ENCODE assay signal across 8 mouse cellular contexts in genomic region chr9:122117112-122117616, GRCm38 (mm10). TPM values are rescaled to one million over a fixed set of nuclear protein-coding genes. Genes with fewer than 3 reads are reported as not detected.
DNase-seq lines count a peak whose midpoint lies in the region; ATAC-seq and TF ChIP-seq lines count a peak whose summit lies in the region.

TSS of gene Snrk (plus strand) at chr9:122117266.

- DNase-seq in MEL (ENCODE audit: low read depth, low spot score): peak; percentile 82
- DNase-seq in cerebellum, adult 2 months: peak; percentile 91 to 93
- peak; percentile 88 for DNase-seq in forelimb bud, embryonic 11.5 days (ENCODE audit: low read depth, low spot score)
- DNase-seq in heart, postnatal 4 days: peak; percentile 90
- DNase-seq in layer of hippocampus, adult 2 months (ENCODE audit: low spot score in 2 of 2): peak; percentile 81 to 93
- DNase-seq in lung, adult 2 months: peak; percentile 83
- DNase-seq in testis, postnatal 10 days (ENCODE audit: low spot score): peak; percentile 91

- TF ChIP-seq EP300 in MEL (IDR thresholded peaks at IDR 0.05; ENCODE audit: low read depth in 1 of 2, low read length in 2 of 2): no peak

- H3K79me2 ChIP-seq in MEL (ENCODE audit: control insufficient read depth, insufficient read depth, low read length, poor library complexity): peaks cover 9% of the 10 kb centered on the region

- 1% methylated on average over 67 of the region's 67 CpGs for WGBS in cerebellum, adult 2 months
- under 1% methylated on average over 67 of the region's 67 CpGs for WGBS in lung, adult 2 months
- under 1% methylated on average over 52 of the region's 67 CpGs for WGBS in neural tube, embryonic 15.5 days

- peak within 1 kb of the TSS; percentile 63 to 90 for H3K4me3 ChIP-seq in MEL (ENCODE audit: control insufficient read depth in 1 of 2, insufficient read depth in 1 of 2, low read depth in 2 of 2, low read length in 2 of 2)
- H3K4me3 ChIP-seq in cerebellum, adult 2 months (replicated peaks; ENCODE audit: insufficient read depth, low read depth, low read length): peak within 1 kb of the TSS; percentile 99
- H3K4me3 ChIP-seq in layer of hippocampus, adult 2 months: peak within 1 kb of the TSS; percentile 85
- peak within 1 kb of the TSS; percentile 99 for H3K4me3 ChIP-seq in lung, adult 2 months (replicated peaks; ENCODE audit: extremely low read depth, low read depth, low read length)
- peak within 1 kb of the TSS; percentile 72 for H3K4me3 ChIP-seq in neural tube, embryonic 15.5 days (replicated peaks)

- H3K4me2 ChIP-seq in neural tube, embryonic 15.5 days: peak within 1 kb of the TSS; percentile 69

- no peak for TF ChIP-seq CTCF in MEL (IDR thresholded peaks at IDR 0.05 in 2 of 3, conservative IDR thresholded peaks at IDR 0.05 in 1 of 3; ENCODE audit: control insufficient read depth in 1 of 3, insufficient read depth in 1 of 3, low read depth in 2 of 3, low read length in 3 of 3, poor library complexity in 1 of 3, severe bottlenecking in 1 of 3)
- no peak for TF ChIP-seq CTCF in cerebellum, adult 2 months (IDR thresholded peaks at IDR 0.05; ENCODE audit: borderline replicate concordance, insufficient read depth, low read depth, low read length)
- TF ChIP-seq CTCF in layer of hippocampus, adult 2 months (conservative IDR thresholded peaks at IDR 0.05): peak; percentile 26
- TF ChIP-seq CTCF in lung, adult 2 months (IDR thresholded peaks at IDR 0.05; ENCODE audit: insufficient read depth, low read length): no peak

- H3K36me3 ChIP-seq in MEL (ENCODE audit: control insufficient read depth in 1 of 2, insufficient read depth in 2 of 2, low read length in 2 of 2): peaks cover 0 to 10% of the 10 kb centered on the region in 2 experiments; a peak in 2 of 4 replicates
- H3K36me3 ChIP-seq in neural tube, embryonic 15.5 days: no peaks in the 10 kb centered on the region

- no peak for TF ChIP-seq RAD21 in MEL (IDR thresholded peaks at IDR 0.05; ENCODE audit: low read depth, low read length)

- H3K4me1 ChIP-seq in MEL (ENCODE audit: control insufficient read depth in 1 of 2, insufficient read depth in 2 of 2, low read length in 2 of 2): peaks cover 6% of the 10 kb centered on the region in 2 experiments
- peaks cover 13% of the 10 kb centered on the region; the same call in 1 of the 2 replicates for H3K4me1 ChIP-seq in cerebellum, adult 2 months (ENCODE audit: control insufficient read depth, insufficient read depth, low read length)
- peaks cover 31% of the 10 kb centered on the region for H3K4me1 ChIP-seq in lung, adult 2 months (ENCODE audit: control insufficient read depth, insufficient read depth, low read length)
- H3K4me1 ChIP-seq in neural tube, embryonic 15.5 days: peaks cover 21% of the 10 kb centered on the region

- H3K27ac ChIP-seq in MEL (ENCODE audit: control insufficient read depth, low read depth, low read length): 0 out of 2 replicates have a peak within 1 kb of the TSS, but pooled peaks have one; percentile 31
- H3K27ac ChIP-seq in cerebellum, adult 2 months (ENCODE audit: insufficient read depth, low read length): peak within 1 kb of the TSS; percentile 90
- H3K27ac ChIP-seq in layer of hippocampus, adult 2 months: peak within 1 kb of the TSS; percentile 94
- H3K27ac ChIP-seq in neural tube, embryonic 15.5 days (replicated peaks): peak within 1 kb of the TSS; percentile 90

- H3K9ac ChIP-seq in MEL (ENCODE audit: control insufficient read depth, low read depth, low read length, poor library complexity, severe bottlenecking): peak within 1 kb of the TSS; percentile 93
- peak within 1 kb of the TSS; percentile 70 for H3K9ac ChIP-seq in neural tube, embryonic 15.5 days (replicated peaks)

- ATAC-seq in neural tube, embryonic 15.5 days (ENCODE audit: low FRiP score): peak; percentile 98

- H3K27me3 ChIP-seq in MEL (ENCODE audit: control insufficient read depth in 1 of 2, insufficient read depth in 2 of 2, low read length in 2 of 2): no peaks in the 10 kb centered on the region
- H3K27me3 ChIP-seq in cerebellum, adult 2 months (ENCODE audit: control insufficient read depth, insufficient read depth, low read length): no peaks in the 10 kb centered on the region
- H3K27me3 ChIP-seq in neural tube, embryonic 15.5 days (replicated peaks): no peaks in the 10 kb centered on the region

- no peaks in the 10 kb centered on the region for H3K9me3 ChIP-seq in MEL (replicated peaks; ENCODE audit: insufficient read depth, low read length)
- H3K9me3 ChIP-seq in neural tube, embryonic 15.5 days (replicated peaks): no peaks in the 10 kb centered on the region

- TF ChIP-seq POLR2A in MEL (IDR thresholded peaks at IDR 0.05; ENCODE audit: control insufficient read depth in 1 of 2, insufficient read depth in 1 of 2, low read depth in 1 of 2, low read length in 2 of 2, poor library complexity in 1 of 2): peak; percentile 81 to 93
- peak; percentile 89 for TF ChIP-seq POLR2A in cerebellum, adult 2 months (IDR thresholded peaks at IDR 0.05; ENCODE audit: borderline replicate concordance, insufficient read depth, low read length)
- peak; percentile 89 for TF ChIP-seq POLR2A in lung, adult 2 months (IDR thresholded peaks at IDR 0.05; ENCODE audit: borderline replicate concordance, extremely low read depth, low read depth, low read length)

TF ChIP-seq in MEL, 35 proteins besides CTCF, POLR2A, EP300 and RAD21:
- TF ChIP-seq HCFC1 (IDR thresholded peaks at IDR 0.05; ENCODE audit: low read depth, low read length) (peak; percentile 63), MYC (IDR thresholded peaks at IDR 0.05; ENCODE audit: low read depth, low read length) (no peak), NELFE (IDR thresholded peaks at IDR 0.05; ENCODE audit: low read depth, low read length) (peak; percentile 82), RCOR1 (IDR thresholded peaks at IDR 0.05; ENCODE audit: low read depth, low read length) (no peak), USF2 (IDR thresholded peaks at IDR 0.05; ENCODE audit: borderline replicate concordance in 1 of 2, insufficient read depth in 1 of 2, low read depth in 1 of 2, low read length in 2 of 2) (no peak), TAL1 (IDR thresholded peaks at IDR 0.05; ENCODE audit: low read length) (no peak), TCF12 (IDR thresholded peaks at IDR 0.05; ENCODE audit: low read depth, low read length) (0 out of 2 replicates have a peak, but pooled peaks have one; percentile 30), CHD1 (IDR thresholded peaks at IDR 0.05; ENCODE audit: low read depth, low read length) (no peak), JUND (IDR thresholded peaks at IDR 0.05; ENCODE audit: low read depth, low read length) (no peak), POLR2AphosphoS2 (IDR thresholded peaks at IDR 0.05; ENCODE audit: low read length) (peak; percentile 37; the same call in 1 of the 2 replicates), MAFK (IDR thresholded peaks at IDR 0.05; ENCODE audit: borderline replicate concordance, low read depth, low read length) (no peak), E2F4 (IDR thresholded peaks at IDR 0.05; ENCODE audit: borderline replicate concordance, low read depth, low read length) (no peak), ZMIZ1 (IDR thresholded peaks at IDR 0.05; ENCODE audit: low read depth, low read length) (peak; percentile 80), ELF1 (IDR thresholded peaks at IDR 0.05; ENCODE audit: low read depth, low read length) (no peak), MEF2A (IDR thresholded peaks at IDR 0.05; ENCODE audit: extremely low read depth, insufficient replicate concordance, low read depth, low read length, poor library complexity, severe bottlenecking) (no peak), NRF1 (IDR thresholded peaks at IDR 0.05; ENCODE audit: insufficient read depth, low read depth, low read length, poor library complexity, severe bottlenecking) (peak; percentile 91)

RNA-seq across cellular contexts. Expression of gene Snrk, which starts in this region (rescaled TPM):
- 10.7 and 11.8 TPM in 2 replicates for total RNA-seq in MEL (2012; rRNA removed)
- 100 to 1,000 TPM in 1 of 2 experiments, 1 to 10 TPM in 1; 9.1 to 446 TPM for polyA plus RNA-seq in MEL (2012; ENCODE audit: insufficient read depth in 1 of 2, insufficient read length in 2 of 2, low read depth in 1 of 2, low replicate concordance in 2 of 2, missing spikeins in 1 of 2)
- polyA plus RNA-seq in cerebellum, adult 2 months (2012; rRNA removed): 323 and 380 TPM in 2 replicates
- 10 to 100 TPM; 77.8 to 78.7 TPM for total RNA-seq in heart, postnatal 4 days (2021)
- 100 to 1,000 TPM; 103 to 105 TPM for total RNA-seq in layer of hippocampus, adult 2 months (2021)
- polyA plus RNA-seq in lung, adult 2 months (2012; rRNA removed): 107 and 129 TPM in 2 replicates
- 74.3 and 76.6 TPM in 2 replicates for polyA plus RNA-seq in neural tube, embryonic 15.5 days (2015; fragmentation: Nextera tagmentation; extraction: Ambion mirVana)

Comparison
In these comparisons a context has a peak if more than half of its experiments do, and no peak if none do; other contexts are left out.
1. Peak in every context shown above with its lines: DNase-seq, ATAC-seq, H3K4me3 ChIP-seq and H3K27ac ChIP-seq.
2. H3K27ac ChIP-seq: peak in every context shown above with its lines; median percentile 94 in layer of hippocampus, adult 2 months; 90 in cerebellum, adult 2 months; 90 in neural tube, embryonic 15.5 days; 31 in MEL.